Mouse (Mus musculus) stomach, postnatal 0 days (tissue): Measurements from ENCODE around the gene Rnf121.

ENCODE experiments used
- CTCF ChIP-seq: IDR thresholded peaks from 2 replicates; pipeline ENCODE4 v1.5.1; 2016; ENCODE audit warnings: antibody characterized with exemption, low read depth, mild to moderate bottlenecking, moderate library complexity
- EP300 ChIP-seq: optimal IDR thresholded peaks from 2 replicates; pipeline ENCODE3; 2016; ENCODE audit warnings: antibody characterized with exemption

- TF ChIP-seq CTCF = peak; percentile 84
- no peak for TF ChIP-seq EP300
Measured at GRCm38 (mm10) chr7:102078517-102078916, 13.2 kb upstream of the Rnf121 start.
